Mouse (Mus musculus): ENCODE results near the gene Ces3b.
"Not testable (repeated sequence)": the region's sequence is repeated elsewhere in the genome, so short reads cannot be mapped to it uniquely, and the experiment has no call there.

Gene Ces3b

GRCm38 (mm10) chr8:105083449-105084050, at the start of gene Ces3b:
Gene Ces3b (plus strand): TSS chr8:105083753.
- CTCF ChIA-PET = no interaction called here

GRCm38 (mm10) chr8:105043510-105043909, 40.0 kb upstream of the Ces3b start:
- CTCF ChIA-PET = interaction anchor here (0.6 kb wide), 1 partner anchor 1957 kb away, joined by 4 read pairs; no protein-coding TSS in a partner anchor

DNA sequence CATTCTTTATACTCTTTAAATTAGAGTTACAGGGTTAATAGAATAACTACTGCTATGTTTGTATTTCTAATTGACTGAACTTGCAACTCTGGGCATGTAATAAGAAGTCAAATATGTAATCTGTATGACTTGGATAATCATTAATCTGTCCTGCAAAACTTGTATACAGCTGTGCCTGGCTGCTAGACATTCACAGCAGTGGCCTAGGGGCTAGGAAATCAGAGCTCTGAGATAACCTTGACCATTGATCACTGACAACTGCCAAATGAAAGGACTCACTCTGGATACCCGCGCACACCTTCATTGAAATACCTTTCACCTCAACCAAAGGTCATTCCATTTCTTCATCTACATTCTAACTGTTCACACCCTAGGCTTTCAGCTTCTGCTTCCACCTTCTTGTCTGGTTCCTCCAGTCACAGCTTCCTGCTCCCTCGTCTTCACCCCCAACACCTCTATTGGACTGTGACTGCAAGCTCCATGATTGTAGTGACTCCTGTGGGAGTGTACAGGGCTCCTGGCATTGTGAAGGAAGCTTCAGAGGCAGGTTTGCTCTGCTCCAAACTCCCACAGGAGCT, 37.6 kb upstream of the Ces3b start:
- CTCF ChIA-PET = no interaction called here

DNA sequence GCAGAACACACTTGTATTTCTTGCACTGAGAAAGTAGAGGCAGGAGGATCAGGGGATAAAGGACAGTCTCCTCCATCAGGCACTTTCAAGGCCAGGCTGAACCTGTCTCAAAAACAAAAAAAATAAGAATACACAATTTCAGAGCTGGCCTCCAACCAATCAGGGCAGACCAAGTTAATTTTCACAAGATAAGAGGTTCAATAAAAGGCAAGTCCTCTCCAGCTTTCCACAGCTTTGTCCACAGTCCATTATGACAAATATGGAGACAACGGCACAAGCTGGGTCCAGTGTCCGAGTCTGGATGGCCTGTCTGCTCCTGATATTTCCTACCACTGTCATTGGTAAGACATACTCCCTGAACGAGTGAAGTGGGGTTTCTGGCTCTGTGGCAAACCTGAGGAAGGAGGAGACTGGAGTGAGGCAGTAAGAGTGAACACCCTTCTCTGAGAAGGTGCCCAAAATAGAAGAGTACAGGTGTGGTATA, 35.1 kb upstream of the Ces3b start, which contains the start of gene Ces3a:
Gene Ces3a, plus strand, starts transcription at position 231 of the 484 bp plus-strand sequence.
- CTCF ChIA-PET = no interaction called here

DNA sequence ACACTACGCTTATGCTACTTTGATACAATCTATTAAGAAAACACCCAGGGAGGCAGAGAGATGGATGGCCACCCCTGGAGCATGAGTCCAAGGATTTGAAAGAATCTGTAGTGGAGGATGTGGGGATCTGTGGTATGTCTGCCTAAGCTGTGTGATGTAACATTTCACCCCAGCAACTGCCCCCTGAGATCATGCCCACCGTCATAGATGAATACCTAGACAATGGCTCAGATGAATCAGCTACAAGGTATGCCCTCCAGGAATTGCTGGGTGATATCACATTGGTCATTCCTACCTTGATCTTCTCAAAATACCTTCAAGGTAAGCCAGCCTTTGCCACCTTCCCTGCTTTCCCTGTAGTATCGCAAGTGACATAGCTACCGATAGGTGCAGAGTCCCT, 27.3 kb upstream of the Ces3b start:
- CTCF ChIA-PET = no interaction called here

DNA sequence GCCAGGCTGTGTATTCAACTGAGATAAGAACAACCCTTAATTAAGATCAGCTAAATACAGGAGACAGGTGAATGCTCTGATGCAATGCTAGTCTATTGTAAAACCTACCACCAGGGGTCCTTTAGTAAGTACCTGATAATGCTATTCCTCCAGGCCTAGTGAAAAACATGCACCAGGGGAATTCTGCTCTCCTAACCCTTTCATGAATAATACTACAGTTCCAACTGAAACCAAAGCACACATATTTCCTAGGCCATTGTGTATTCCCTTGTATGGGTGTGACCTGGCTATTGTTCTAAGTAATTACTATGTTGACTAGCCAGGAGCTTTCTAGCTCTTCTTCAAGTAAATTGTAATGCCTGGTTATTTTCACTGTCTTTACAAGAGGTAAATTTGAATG, 23.5 kb upstream of the Ces3b start:
- CTCF ChIA-PET = no interaction called here

- CTCF ChIA-PET = no interaction called here
These were observed 16.8 kb upstream of the Ces3b start for GRCm38 (mm10) chr8:105066761-105067160.

GRCm38 (mm10) chr8:105067905-105068304, 15.6 kb upstream of the Ces3b start:
- CTCF ChIA-PET = not testable (repeated sequence)

DNA sequence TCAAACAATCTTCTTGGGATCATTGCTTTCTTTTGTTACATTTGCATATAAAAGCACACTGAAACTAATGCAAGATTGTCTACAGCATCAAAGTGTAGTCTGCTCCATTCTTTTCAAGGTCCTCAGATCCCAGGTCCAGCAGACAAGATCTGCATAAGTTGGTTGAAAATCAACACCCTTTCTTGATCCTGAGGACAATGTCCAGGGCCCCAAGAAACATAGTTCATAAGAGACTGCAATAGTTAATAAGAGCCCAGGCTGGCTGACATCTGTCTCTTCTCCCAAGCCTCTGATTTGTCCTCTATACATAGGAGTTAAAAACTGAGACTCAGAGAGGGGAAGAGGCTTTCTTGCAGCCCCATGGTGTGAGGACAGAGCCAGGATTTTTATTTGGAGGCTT, 14.6 kb upstream of the Ces3b start:
- CTCF ChIA-PET = no interaction called here

- CTCF ChIA-PET = no interaction called here
These were observed 7.0 kb upstream of the Ces3b start for GRCm38 (mm10) chr8:105076601-105077000.

- CTCF ChIA-PET = no interaction called here
These were observed 6.5 kb upstream of the Ces3b start for GRCm38 (mm10) chr8:105077071-105077470.

DNA sequence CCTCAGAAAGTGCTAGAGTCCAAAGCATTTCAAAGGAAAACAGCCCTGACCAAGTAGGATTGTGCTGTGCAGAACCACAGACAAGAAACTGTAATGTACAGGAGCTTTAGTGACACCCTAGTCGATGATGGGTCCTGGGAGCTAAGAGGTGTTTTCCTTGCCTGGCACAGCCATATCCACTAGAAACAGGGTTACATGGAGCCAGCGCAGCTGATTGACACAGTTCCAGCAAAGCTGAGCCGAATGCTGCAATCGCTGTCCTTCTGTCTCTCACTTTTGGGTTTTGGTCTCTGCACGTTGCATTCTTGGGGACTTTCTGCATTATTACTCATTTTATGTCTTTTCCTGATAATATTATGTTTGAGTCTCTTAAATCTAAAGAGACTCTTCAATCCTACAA, 5.0 kb upstream of the Ces3b start:
- CTCF ChIA-PET = no interaction called here

DNA sequence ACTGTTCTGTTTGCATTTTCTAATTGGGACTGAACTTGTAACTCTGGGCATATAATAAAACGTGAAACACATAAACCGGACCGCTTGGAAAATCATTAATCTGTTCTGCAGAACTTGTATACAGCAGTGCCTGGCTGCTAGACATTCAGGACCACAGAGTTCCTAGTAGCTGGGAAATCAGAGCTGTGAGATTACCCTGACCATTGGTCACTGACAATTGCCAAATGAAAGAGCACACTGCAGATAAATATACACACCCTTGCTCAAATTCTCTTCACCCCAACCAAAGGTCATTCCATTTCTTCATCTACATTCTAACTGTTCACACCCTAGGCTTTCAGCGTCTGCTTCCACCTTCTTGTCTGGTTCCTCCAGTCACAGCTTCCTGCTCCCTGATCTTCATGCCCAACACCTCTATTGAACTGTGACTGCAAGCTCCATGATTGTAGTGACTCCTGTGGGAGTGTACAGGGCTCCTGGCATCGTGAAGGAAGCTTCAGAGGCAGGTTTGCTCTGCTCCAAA, 2.7 kb upstream of the Ces3b start:
- CTCF ChIA-PET = no interaction called here

DNA sequence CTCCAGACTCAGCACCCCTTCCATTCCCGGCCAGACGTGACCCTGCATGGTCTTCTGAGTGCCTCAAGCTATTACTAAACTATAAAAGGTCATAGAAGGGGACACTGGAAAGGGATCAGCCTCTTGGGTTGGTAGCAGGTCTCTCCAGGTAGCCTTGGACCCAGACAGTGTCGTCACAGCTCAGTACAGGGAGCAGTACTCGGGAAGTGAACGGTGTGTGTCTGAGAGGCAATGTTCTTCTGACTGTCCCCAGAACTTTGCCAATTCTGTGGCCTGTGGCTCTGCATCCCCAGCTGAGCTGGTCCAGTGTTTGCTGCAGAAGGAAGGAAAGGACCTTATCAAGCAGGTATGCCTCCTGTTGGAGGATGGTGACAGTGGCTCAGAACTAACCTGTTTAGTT, 4.6 kb downstream of the Ces3b start:
- CTCF ChIA-PET = not testable (repeated sequence)

DNA sequence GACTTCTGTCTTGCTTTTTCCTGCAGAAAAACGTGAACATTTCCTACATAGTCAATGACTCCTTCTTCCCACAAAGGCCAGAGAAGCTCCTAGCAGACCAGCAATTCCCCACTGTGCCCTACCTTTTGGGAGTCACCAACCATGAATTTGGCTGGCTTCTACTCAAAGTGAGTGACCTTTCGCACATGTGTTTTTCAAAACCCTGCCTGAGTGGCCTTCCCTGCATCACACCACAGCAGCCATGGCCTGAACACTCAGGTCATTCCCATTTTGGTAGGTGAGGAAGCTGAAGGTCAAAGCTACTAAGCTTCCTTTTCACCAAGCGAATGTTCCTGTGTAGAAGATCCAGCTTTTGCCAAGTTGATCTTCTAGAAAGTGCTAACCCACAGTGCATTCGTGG, 5.0 kb downstream of the Ces3b start:
- CTCF ChIA-PET = no interaction called here

- CTCF ChIA-PET = no interaction called here
These were observed 10.4 kb downstream of the Ces3b start for GRCm38 (mm10) chr8:105093992-105094391.

DNA sequence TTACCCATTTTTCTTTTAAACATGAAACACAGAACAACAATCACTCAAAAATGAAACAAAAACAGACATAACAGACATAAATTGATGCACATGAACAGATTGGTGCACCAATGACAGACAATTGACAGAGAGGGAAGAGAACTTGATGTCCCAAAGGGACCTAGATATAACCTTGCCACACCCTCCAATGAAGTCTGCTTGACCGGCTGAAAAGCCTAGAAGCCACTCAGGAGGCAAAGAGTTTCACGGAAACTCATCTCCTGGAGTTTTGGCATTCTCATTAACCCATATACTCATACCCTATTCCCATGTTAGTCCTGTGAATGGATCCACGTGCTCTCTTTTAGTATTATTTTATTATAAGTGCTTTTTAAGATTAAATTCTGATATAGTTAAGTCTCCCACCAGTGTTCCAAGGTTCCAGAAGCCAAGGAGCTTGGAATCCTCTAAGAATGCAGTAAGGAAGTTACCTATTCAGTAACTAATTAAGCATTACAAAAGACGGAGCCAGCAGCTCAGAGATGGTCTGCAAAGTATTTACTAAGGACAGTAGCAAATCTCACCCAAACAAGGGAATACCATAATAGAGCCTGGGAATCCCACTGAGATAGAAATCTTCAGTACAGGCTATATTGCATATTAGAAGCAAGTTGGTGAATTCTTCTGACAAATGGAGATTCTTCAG, 18.7 kb downstream of the Ces3b start:
- CTCF ChIA-PET = not testable (repeated sequence)

GRCm38 (mm10) chr8:105103701-105104100, 20.1 kb downstream of the Ces3b start:
- CTCF ChIA-PET = not testable (repeated sequence)

- CTCF ChIA-PET = no interaction called here
These were observed 20.7 kb downstream of the Ces3b start for GRCm38 (mm10) chr8:105104220-105104619.

GRCm38 (mm10) chr8:105129864-105130263, 46.3 kb downstream of the Ces3b start:
- CTCF ChIA-PET = no interaction called here

- CTCF ChIA-PET = no interaction called here
These were observed 48.0 kb downstream of the Ces3b start, which contains the start of gene Ces4a for GRCm38 (mm10) chr8:105131509-105131908. Gene Ces4a (plus strand): TSS chr8:105131800.

DNA sequence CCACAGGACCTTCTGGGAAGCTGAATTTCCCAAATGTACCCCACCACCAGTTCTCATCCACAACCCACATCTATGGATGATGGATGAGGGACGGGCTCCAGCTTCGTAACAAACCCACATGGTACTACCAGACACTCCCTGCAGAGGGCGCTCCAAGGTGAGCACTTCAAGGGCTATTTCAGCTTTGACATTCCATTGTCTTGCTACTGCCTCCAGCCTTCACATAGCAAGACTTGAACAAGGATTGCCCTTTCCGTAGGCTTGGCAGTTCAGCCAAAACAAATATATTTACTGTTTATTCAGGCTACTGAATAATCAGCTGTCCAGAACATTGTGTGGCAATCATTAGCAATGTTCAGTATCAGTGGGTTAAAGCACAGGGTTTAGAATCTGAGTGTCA, 54.9 kb downstream of the Ces3b start:
- CTCF ChIA-PET = interaction anchor here (1.2 kb wide), 2 partner anchors 79 to 88 kb away, joined by 3 to 4 read pairs; no protein-coding TSS in a partner anchor

DNA sequence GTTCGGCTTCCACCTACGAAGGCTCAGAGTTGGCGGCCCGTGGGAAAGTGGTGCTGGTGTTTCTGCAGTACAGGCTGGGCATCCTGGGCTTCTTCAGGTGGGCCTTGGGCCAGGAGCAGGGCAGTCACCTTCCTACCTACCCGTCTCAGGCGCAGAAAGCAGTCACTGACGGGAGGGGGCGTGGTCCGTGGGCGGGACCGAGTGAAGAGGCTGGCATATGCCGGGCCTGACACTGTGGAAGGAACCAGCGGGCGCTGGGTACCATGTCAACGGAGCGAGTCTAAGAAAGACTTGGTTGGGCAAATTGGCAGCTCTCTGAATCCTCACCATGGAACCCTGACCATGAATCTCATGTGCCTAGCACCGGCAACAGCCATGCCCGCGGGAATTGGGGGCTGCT, 58.8 kb downstream of the Ces3b start:
- CTCF ChIA-PET = interaction anchor here (0.6 to 0.7 kb wide), 2 partner anchors 117 to 1965 kb away, joined by 3 read pairs; no protein-coding TSS in a partner anchor

Measured in spleen, embryonic (tissue).